Mouse (Mus musculus): ENCODE data around the gene Gadd45gip1. TPM values are rescaled to one million over a fixed set of nuclear protein-coding genes. Genes with fewer than 3 reads are reported as not detected.

Gene Gadd45gip1
- total RNA-seq, 4 experiments from 2014 or later = 21.6 to 27.7 (median 23.3) TPM

DNA sequence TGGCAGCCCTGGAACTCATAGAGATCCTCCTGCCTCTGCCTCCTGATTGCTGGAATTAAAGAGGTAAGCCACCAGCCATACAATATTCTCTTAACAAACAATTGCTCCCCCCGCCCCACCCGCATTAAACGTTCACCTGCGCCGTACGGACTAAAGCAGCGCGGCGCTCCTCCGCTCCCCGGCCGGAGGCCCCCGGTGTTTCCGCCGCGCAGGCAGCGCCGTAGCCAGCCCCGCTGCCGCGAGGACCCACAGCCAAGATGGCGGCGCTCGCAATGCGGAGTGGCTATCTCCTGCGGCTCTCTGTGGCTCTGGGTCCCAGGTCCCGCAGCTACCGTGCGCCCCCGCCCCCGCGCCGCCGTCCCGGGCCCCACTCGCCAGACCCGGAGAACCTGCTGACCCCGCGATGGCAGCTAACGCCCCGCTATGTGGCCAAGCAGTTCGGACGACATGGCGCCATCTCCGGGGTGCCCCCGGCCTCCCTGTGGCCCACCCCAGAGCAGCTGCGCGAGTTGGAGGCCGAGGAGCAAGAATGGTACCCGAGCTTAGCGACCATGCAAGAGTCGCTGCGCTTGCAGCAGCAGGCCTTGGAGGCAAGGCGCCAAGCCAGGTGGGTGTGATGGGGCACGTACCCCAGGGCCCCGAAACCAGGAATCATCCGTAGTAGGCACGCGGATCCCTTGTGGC lies 854 bp downstream of the Gadd45gip1 start:
- DNase-seq (ENCODE audit: low spot score in 2 of 2) = peak in 1 of 2 experiments; percentile 73

GRCm38 (mm10) chr8:84832759-84833742 lies 1.7 kb downstream of the Gadd45gip1 start:
- no peak for DNase-seq (ENCODE audit: low spot score in 2 of 2)

DNA sequence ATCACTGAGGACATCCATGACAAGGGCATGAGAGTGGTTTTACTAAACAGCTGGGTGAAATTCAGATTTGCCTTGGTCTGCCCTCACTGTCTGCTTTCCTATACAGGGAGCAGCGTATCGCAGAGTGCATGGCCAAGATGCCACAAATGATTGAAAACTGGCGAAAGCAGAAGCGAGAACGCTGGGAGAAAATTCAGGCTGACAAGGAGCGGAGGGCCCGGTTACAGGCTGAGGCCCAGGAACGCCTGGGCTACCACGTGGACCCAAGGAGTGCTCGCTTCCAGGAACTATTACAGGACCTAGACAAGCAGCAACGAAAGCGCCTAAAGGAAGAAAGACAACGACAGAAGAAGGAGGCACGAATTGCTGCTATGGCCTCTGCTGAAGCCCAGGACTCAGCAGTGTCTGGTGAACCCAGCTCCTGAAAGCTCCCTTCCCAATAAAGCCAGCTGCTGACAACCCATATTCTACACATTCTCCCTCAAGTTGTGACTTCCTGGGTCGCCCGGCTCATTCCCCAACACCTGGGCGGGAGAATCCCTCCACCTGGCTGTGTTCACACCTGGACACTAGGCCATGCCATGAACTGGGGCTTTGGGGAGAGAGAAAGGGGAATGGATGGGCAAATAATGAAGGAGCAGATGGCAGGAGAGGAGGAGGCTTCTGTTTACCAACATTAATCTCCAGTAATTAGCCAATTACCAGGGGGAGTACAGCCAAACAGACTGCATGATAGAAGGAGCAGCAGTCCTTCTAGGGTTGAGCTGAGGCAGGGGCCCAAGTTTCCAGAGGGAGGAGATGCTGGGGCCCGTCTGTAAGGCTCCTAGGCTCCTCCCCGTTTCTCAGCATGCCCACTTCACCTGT lies 2.9 kb downstream of the Gadd45gip1 start:
- no peak for DNase-seq (ENCODE audit: low spot score in 2 of 2)

DNA sequence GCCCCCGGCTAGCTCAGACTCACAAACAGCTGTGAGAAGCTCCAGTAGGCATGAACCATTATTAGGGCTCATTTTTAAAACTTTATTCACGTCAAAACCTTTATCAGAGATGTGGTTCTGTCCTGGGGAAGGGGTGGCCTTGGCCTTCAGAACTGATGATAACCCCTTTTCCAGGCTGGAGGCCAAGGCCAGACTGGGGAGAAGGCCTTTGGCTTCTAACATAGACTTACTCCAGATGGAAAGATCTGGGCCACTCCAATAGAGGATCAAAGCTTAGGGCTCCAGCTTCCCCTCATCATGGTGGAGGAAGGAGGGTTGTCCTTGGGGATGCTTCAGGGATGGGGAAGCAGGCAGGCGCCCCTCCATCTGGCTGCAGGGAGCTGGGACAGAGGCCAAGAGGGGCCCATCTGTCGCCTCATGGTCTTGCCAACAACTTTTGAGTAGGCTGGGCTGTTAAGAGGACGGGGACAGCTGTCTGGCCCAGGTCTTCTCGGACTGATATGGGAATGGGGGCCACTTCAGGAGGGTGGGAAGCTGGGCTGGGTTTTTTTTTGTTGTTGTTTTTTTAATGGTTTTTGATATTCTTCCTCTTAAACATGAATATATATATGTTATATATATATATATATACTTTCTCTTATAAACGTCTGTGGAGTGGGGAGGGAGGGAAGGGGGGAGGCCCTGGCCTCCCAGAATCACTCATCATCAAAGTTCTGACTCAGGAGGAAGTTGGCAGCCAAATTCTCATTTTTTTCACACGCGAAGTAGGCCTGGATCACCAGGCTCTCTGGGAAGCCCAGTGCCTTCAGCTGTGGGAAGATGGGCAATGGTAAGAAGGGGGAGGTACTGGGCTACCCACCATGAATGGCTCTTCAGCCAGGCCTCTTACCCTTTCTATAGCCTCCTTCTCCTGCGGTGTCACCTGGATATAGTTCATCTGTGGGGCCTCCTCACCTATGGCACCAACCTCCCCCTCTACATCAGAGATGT lies 3.8 kb downstream of the Gadd45gip1 start:
- DNase-seq (ENCODE audit: low spot score in 2 of 2) = peak; percentile 80 to 89

- DNase-seq (ENCODE audit: low spot score in 2 of 2) = no peak
These were observed 6.0 kb downstream of the Gadd45gip1 start for GRCm38 (mm10) chr8:84837149-84837911.

GRCm38 (mm10) chr8:84837912-84838470 lies 6.7 kb downstream of the Gadd45gip1 start:
- no peak for DNase-seq (ENCODE audit: low spot score in 2 of 2)

DNA sequence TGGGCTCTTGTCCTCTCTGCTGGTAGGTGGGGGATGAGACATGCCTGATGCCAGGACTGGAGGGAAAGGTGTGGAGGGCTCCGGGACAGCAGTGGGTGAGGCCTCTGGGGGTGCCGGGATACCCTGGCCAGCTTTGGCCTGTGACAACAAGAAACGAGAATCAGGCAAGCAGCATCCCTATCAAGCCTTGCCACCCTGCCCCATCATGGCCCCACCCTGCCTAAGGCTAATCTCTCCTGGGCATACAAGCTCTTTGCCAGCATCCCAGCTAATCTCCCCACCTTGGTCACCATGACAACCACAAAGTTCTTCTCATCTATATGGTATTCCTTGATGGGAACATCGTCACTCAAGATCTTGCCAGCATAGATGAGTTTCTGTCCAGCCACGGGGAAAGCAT lies 7.2 kb downstream of the Gadd45gip1 start:
- DNase-seq (ENCODE audit: low spot score in 2 of 2) = no peak

DNA sequence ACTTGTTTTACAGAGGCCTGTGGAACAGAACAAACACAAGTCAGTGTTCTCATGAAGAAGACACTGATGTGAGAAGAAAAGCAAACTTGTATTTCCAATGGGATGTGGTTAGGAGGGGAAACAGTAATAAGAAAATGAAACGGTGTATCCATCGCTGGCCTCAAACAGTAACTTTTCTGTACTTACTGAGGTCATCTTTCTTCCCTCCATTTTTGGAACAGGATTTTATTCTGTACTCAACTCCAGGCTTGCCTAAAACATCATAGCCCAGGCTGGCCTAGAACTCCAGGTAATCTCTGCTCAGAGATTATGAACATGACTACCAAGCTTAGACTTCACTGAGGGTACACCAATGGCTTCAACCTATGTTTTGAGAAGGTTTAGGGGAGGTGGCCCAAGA lies 8.1 kb downstream of the Gadd45gip1 start:
- DNase-seq (ENCODE audit: low spot score in 2 of 2) = no peak

DNA sequence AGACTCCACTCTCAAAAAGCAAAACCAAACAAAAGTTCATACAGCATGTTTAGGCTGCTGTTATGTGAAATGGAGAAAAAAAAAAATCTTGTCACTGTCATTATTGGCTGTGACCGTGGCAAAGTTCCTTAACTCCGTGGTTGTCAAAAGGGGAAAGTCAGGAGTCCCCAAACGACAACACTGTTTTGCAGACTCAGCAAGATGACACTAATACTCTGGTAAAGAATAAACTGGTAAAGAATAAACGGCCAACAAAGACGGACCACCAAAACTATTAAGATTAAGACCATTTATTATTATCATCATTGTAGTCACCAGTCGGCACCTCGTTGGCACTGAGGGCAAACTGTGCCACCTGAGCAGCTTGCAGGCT lies 8.5 kb downstream of the Gadd45gip1 start:
- DNase-seq (ENCODE audit: low spot score in 2 of 2) = no peak

- peak; percentile 90 to 91 for DNase-seq (ENCODE audit: low spot score in 2 of 2)
These were observed 9.1 kb downstream of the Gadd45gip1 start, which contains the start of gene Rad23a for GRCm38 (mm10) chr8:84840248-84840999. TSS of gene Rad23a (minus strand) at chr8:84840665.

DNA sequence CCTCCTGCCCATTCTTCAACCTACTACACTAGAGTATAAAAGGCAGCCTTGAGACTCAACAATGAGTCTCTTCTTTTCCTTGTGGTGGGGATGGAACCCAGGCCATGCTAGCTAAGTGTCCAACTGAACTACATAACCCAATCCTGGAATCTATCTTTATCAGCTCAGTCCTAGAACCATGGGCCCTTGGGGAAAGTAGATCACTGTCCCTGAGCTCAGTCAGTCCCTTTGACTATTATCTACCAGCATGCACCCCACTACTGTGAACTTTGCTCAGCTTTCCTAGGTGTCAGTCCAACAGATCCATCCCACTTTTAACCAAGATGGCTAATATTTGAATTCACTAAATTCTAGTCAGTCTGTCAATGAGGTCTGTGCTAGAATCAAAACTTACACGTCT lies 10.2 kb downstream of the Gadd45gip1 start:
- no peak for DNase-seq (ENCODE audit: low spot score in 2 of 2)

DNA sequence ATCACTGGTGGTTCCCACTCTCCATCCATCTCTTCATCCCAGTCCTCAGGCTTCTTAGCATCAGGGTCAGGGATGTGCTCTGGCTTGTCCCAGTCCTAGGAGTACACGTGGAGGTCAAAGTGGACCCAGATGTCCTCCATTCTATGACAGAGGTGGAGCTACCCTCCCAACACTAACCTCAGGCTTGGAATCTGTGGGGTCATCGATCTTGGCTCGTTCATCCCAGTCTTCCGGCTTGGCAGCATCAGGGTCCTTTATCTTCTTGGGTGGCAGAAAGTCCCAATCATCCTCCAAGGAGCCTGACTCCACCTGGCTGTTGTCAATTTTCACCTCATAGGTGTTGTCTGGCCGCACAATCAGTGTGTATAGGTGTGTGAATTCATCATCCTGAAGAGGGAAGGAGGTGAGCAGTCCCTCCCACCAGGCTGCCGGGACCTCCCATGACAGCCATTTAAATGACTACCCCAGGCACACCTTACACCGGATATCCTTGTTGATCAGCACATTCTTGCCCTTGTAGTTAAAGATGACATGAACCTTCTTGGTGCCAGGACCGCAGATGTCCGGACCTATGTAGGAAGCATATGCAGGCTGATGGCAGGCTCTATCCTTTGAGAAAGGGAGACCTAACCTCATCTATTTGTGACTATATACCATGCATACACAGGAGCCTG lies 13.2 kb downstream of the Gadd45gip1 start:
- DNase-seq (ENCODE audit: low spot score in 2 of 2) = no peak

DNA sequence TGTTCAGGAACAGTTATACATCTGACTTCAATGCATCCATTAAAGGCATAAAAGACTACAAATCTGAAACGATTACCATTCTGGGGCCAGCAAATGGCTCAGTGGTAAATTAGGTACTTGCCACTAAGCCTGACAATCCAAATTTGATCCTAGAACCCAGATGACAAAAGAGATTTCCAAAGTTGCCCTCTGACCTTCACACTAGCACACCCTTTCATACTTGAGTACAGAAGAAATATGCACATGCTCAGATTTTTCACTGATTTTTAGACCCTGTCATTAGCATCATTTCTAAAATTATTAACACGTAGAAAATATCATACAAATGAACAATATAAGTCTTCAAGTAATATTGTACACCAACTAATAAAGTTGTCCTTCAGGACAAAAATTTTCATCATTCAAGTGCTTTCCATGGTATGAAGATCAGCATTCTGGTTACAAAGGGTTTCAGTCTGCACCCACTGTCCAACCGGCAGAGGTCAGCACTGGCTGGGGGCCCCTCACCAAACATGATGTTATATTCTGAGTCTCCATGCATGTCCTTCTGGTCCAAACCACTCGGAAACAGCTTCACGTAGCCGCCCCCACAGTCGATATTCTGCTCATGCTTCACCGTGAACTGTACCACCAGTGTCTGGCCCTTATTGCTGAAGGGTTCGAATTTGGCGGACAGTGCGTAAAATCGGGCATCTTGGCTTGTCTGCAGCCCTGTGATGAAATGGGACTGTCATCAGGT lies 14.2 kb downstream of the Gadd45gip1 start:
- no peak for DNase-seq (ENCODE audit: low spot score in 2 of 2)

GRCm38 (mm10) chr8:84846094-84846721 lies 14.9 kb downstream of the Gadd45gip1 start:
- no peak for DNase-seq (ENCODE audit: low spot score in 2 of 2)

- DNase-seq (ENCODE audit: low spot score in 2 of 2) = peak; percentile 100
These were observed 15.6 kb downstream of the Gadd45gip1 start, which contains the start of gene Calr for GRCm38 (mm10) chr8:84846722-84847572. TSS of gene Calr (minus strand) at chr8:84846934.

All from layer of hippocampus, adult 8-10 months (tissue).